Mouse (Mus musculus): ENCODE results near the gene Syngr2. TPM values are rescaled to one million over a fixed set of nuclear protein-coding genes. Genes with fewer than 3 reads are reported as not detected.
"Not testable (repeated sequence)": the region's sequence is repeated elsewhere in the genome, so short reads cannot be mapped to it uniquely, and the experiment has no call there.

The Syngr2 gene
- polyA plus RNA-seq, 1 experiment from 2014 or later = 26.2 TPM

DNA sequence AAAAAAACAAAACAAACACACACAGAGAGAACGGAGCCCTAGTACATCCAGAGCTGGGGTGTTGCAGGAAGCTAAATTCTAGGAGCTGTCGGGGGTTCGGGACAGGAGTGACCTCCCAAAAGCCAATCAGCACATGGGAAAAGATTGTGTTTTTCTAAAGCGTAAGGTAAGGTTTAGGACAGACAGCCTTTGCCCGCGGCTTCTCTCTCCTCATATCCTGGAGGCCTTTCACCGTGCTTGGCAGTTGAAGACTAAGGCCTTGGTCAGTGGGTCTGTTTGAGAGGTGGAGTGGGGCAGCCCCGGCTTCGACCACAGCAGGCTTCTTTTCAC lies 26.8 kb upstream of the Syngr2 start:
- WGBS = 41% methylated on average over 9 of the region's 9 CpGs
- H3K9me3 ChIP-seq = no peaks in the 10 kb centered on the region
- peak overlapping the region; percentile 55 for H3K4me2 ChIP-seq (replicated peaks)
- peak overlapping the region; percentile 39; the same call in 1 of the 2 replicates for H3K9ac ChIP-seq (replicated peaks)
- H3K4me3 ChIP-seq = peak overlapping the region; percentile 31
- peaks cover 66% of the 10 kb centered on the region for H3K27me3 ChIP-seq
- ATAC-seq (ENCODE audit: low FRiP score, low read depth) = no peak
- H3K27ac ChIP-seq (replicated peaks) = no peak overlapping the region
- peaks cover 37% of the 10 kb centered on the region for H3K4me1 ChIP-seq
- H3K36me3 ChIP-seq = no peaks in the 10 kb centered on the region

DNA sequence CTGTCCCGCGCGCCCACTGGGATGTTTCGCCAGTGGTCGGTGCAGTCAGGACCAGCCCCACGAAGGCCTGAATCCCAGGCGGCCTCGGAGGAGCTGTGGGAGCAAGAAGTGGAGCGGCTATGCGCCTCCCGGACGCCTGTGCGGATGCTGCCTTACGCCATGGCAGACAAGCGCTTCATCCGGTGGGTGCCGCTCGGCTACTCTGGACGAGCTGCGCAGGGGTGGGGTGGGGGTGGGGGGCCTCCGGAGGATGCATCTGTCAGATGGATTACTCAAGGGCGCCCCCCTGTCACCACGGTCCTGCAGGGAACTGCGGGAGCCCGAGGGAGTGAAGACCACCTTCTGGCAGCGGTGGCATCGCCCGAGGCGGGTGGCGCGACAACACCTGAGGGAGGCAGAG lies 26.4 kb upstream of the Syngr2 start:
- Histone ChIP-seq H3K9me3 (no peaks in the 10 kb centered on the region), H3K9ac (replicated peaks) (peak overlapping the region; percentile 39), H3K4me3 (peak overlapping the region; percentile 31), H3K27me3 (peaks cover 62% of the 10 kb centered on the region), H3K4me1 (peaks cover 37% of the 10 kb centered on the region), H3K4me2 (replicated peaks) (peak overlapping the region; percentile 55), H3K36me3 (no peaks in the 10 kb centered on the region), H3K27ac (replicated peaks) (no peak overlapping the region)
- 3% methylated on average over 31 of the region's 31 CpGs for WGBS
- ATAC-seq (ENCODE audit: low FRiP score, low read depth) = no peak

DNA sequence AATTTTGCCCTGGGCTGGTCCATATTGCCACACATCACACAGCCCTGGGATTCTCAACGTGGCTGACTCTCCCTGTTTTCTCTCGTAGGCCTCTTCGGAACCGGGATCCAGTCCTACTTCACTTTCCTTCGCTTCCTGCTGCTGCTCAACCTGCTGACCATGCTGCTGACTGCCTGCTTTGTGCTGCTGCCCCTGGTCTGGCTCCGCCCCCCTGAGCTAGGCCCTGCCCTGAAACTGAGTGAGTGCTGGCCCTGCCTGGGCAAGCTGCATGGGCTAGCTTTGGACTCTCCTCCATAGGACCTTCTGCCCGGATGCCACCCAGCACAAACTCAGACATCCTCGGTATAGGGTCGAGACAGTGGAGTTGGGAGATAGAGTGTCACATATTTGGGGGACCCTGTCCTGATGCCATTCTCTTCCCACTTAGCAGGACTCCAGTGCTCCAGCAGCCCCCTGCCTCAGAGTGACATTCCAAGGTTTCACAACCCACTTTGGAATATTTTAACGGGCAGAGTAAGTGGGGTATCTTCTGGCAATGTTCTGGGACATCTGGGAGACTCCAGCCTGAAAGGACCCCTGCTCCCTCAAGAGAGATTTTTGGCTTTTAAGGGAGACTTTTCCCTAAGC lies 25.7 kb upstream of the Syngr2 start:
- H3K4me1 ChIP-seq = peaks cover 37% of the 10 kb centered on the region
- H3K9ac ChIP-seq (replicated peaks) = peak overlapping the region; percentile 39

DNA sequence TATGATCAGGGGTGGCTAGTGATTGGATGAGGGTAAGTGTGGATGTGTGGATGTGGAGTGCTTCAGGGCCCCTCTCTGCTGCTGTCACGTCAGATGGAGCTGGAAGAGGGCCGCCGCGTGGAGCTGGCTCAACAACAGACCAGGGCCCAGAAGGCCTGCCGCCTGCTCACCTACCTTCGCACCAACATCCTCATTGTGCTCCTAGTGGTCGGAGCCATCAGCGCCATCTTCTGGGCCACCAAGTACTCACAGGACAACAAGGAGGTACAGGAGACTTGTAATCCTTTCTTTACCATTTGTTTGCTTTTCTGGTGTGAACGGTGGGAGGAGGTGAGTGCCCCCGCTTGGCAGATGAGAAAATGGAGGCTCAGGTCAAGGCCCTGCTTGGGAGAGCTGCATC lies 23.2 kb upstream of the Syngr2 start:
- Histone ChIP-seq H3K4me3 (no peak overlapping the region), H3K4me1 (peaks cover 20% of the 10 kb centered on the region), H3K4me2 (replicated peaks) (no peak overlapping the region), H3K36me3 (no peaks in the 10 kb centered on the region), H3K9ac (replicated peaks) (no peak overlapping the region), H3K27me3 (peaks cover 51% of the 10 kb centered on the region), H3K27ac (replicated peaks) (no peak overlapping the region), H3K9me3 (no peaks in the 10 kb centered on the region)
- 8% methylated on average over 10 of the region's 10 CpGs for WGBS
- ATAC-seq (ENCODE audit: low FRiP score, low read depth) = no peak

More for the DNA sequence above, 25.7 kb upstream of the Syngr2 start:
- 28% methylated on average over 10 of the region's 10 CpGs for WGBS
- peak overlapping the region; percentile 55 for H3K4me2 ChIP-seq (replicated peaks)
- H3K27me3 ChIP-seq = peaks cover 56% of the 10 kb centered on the region
- no peaks in the 10 kb centered on the region for H3K9me3 ChIP-seq
- H3K27ac ChIP-seq (replicated peaks) = no peak overlapping the region
- no peak overlapping the region for H3K4me3 ChIP-seq
- ATAC-seq (ENCODE audit: low FRiP score, low read depth) = no peak
- H3K36me3 ChIP-seq = no peaks in the 10 kb centered on the region

DNA sequence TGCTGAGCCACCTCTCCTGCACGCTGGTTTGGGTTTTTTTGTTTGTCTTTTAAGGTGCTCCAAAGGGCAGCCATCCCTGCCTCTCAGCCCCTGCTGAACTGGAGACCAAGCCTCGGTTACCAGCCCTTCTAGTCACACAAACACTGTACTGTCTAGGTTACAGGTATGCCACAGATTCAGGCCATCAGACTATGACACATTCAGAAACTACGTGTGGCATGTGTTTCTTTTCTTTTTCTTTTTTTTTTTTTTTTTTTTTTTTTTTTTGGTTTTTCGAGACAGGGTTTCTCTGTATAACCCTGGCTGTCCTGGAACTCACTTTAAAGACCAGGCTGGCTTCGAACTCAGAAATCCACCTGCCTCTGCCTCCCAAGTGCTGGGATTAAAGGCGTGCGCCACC lies 21.0 kb upstream of the Syngr2 start:
- H3K27ac ChIP-seq (replicated peaks); H3K9ac ChIP-seq (replicated peaks); H3K4me2 ChIP-seq (replicated peaks); ATAC-seq (ENCODE audit: low FRiP score, low read depth); H3K36me3 ChIP-seq; H3K4me3 ChIP-seq; H3K9me3 ChIP-seq: not testable (repeated sequence)
- Histone ChIP-seq H3K27me3 (peaks cover 49% of the 10 kb centered on the region), H3K4me1 (peaks cover 16% of the 10 kb centered on the region)
- WGBS = 79% methylated on average over 7 of the region's 7 CpGs

DNA sequence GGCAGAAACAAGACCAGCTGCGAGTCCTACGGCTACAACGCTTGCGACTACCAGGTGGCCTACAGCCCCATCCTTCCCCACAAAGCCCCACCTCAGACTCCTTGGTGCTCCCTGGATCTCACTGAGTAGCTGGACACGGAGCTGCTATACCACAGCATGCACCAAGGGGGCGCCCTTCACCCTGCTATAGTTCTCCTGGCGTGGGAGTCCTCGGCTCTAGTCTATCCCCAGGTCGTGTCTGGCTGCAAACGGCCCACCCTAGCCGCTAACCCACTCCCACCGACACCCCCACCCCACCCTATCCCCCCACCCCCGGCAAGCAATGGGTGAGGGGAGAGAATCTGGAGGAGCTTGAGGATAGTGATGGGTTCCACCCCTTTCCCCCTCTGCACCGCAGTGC lies 19.2 kb upstream of the Syngr2 start:
- no peaks in the 10 kb centered on the region for H3K36me3 ChIP-seq
- no peak overlapping the region for H3K27ac ChIP-seq (replicated peaks)
- H3K4me3 ChIP-seq = no peak overlapping the region
- no peak overlapping the region for H3K9ac ChIP-seq (replicated peaks)
- H3K9me3 ChIP-seq = no peaks in the 10 kb centered on the region
- peaks cover 37% of the 10 kb centered on the region for H3K27me3 ChIP-seq
- 6% methylated on average over 14 of the region's 14 CpGs for WGBS
- ATAC-seq (ENCODE audit: low FRiP score, low read depth) = no peak
- H3K4me2 ChIP-seq (replicated peaks) = peak overlapping the region; percentile 28
- H3K4me1 ChIP-seq = peaks cover 12% of the 10 kb centered on the region

DNA sequence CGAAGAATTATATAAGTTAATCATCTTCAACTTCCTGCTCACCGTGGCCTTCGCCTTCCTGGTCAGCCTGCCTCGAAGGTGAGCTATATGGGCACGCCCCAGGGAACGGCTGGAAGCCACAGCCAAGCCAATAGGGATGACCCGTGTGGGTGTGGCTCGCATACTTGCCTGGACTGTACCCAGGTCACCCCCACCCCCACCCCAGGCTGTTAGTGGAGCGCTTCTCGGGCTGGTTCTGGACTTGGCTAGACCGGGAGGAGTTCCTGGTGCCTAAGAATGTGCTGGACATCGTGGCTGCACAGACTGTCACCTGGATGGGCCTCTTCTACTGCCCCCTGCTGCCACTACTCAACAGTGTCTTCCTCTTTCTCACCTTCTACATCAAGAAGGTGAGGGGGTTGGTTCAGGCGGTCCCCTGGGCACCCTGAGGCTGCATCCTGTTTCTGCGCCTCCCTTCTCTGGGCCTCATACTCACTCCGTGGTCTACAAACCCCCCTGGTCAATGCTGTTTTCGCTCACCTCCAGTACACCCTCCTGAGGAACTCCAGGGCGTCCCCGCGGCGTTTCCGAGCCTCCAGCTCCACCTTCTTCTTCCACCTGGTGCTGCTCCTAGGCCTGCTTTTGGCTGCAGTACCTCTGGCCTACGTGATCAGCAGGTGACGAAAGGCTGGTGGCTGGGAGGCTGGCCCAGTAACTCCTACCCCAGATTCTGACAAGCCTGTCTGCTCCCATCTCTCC lies 18.6 kb upstream of the Syngr2 start:
- no peak overlapping the region for H3K4me3 ChIP-seq
- peaks cover 12% of the 10 kb centered on the region for H3K4me1 ChIP-seq
- no peaks in the 10 kb centered on the region for H3K36me3 ChIP-seq
- H3K27ac ChIP-seq (replicated peaks) = no peak overlapping the region
- no peak overlapping the region for H3K9ac ChIP-seq (replicated peaks)
- peak overlapping the region; percentile 28 for H3K4me2 ChIP-seq (replicated peaks)
- 35% methylated on average over 23 of the region's 23 CpGs for WGBS
- H3K27me3 ChIP-seq = peaks cover 37% of the 10 kb centered on the region
- no peak for ATAC-seq (ENCODE audit: low FRiP score, low read depth)
- H3K9me3 ChIP-seq = no peaks in the 10 kb centered on the region

DNA sequence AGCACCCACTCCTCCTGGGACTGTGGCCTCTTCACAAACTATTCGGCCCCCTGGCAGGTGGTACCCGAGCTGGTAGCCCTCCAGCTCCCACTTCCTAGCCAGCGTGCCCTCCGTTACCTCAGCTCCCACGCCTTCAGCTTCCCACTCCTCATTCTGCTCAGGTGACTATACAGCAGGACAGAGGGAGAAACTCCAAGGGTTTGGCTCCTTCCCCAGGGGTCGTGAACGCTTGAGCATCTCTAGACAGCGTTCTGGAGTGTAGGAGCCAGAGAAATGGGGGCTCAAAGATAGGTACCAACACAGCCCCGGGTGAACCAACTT lies 18.1 kb upstream of the Syngr2 start:
- Histone ChIP-seq H3K9me3 (no peaks in the 10 kb centered on the region), H3K27me3 (peaks cover 37% of the 10 kb centered on the region), H3K4me2 (replicated peaks) (no peak overlapping the region), H3K4me1 (peaks cover 12% of the 10 kb centered on the region), H3K27ac (replicated peaks) (no peak overlapping the region), H3K4me3 (no peak overlapping the region), H3K36me3 (no peaks in the 10 kb centered on the region), H3K9ac (replicated peaks) (no peak overlapping the region)
- no peak for ATAC-seq (ENCODE audit: low FRiP score, low read depth)
- 87% methylated on average over 9 of the region's 9 CpGs for WGBS

DNA sequence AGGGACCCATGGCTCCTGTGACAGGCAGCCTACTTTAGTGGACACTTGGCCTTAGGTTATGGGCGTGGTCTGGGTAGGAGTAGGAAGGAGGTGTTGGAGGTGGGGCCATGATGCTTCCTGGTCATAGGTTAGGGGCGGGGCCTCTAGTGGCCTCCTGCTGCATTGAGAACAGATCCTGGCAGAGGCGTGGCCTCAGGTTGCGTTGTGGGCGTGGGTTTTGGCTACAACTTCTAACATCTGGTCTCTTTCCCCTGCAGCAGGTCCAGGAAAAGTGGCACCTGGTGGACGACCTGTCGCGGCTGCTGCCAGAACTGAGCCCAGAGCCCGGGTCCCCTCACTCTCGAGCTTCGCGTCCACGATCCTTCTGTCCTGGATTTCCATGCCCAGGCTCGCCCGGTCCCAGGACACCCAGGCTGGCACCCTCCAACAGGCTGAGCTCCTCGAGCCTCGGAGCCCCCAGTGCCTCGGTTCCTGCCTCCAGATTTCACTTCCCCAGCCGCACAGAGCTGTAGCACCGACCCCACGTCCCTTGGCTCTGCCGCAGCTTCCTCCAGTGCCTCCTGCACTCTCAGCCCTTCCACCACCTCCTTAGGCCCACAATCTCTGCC lies 17.1 kb upstream of the Syngr2 start:
- Histone ChIP-seq H3K9ac (replicated peaks) (no peak overlapping the region), H3K27ac (replicated peaks) (no peak overlapping the region), H3K4me2 (replicated peaks) (no peak overlapping the region; the same call in 1 of the 2 replicates), H3K9me3 (no peaks in the 10 kb centered on the region), H3K4me1 (peaks cover 12% of the 10 kb centered on the region), H3K36me3 (no peaks in the 10 kb centered on the region), H3K27me3 (peaks cover 37% of the 10 kb centered on the region), H3K4me3 (no peak overlapping the region)
- no peak for ATAC-seq (ENCODE audit: low FRiP score, low read depth)
- 7% methylated on average over 22 of the region's 22 CpGs for WGBS

DNA sequence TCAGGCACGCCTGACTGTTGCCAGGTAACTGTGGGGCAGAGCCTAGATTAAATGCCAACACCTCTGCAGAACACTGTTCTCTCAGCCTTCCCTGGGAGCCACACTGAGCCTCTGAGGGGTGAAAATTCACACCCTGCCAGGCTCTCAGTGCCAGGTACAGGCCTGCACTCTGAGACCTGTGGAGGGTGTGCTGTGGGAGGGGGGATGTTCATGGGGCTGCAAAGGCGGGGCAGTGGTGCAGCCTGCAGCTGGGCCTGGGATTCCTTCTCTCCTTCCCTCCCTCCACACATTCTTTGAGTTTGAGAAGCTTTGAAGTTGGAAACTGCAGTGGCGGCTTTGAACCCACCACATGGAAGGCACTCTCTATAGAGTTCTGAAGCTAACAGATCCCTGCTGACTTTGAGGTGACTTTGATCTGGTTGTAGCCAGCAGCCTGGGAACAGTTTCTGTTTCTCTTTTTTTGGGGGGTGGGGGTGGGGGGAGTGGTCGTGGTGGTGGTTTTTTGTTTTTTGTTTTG lies 15.4 kb upstream of the Syngr2 start:
- Histone ChIP-seq H3K4me2 (replicated peaks) (no peak overlapping the region), H3K27ac (replicated peaks) (no peak overlapping the region), H3K36me3 (no peaks in the 10 kb centered on the region), H3K9me3 (no peaks in the 10 kb centered on the region), H3K27me3 (peaks cover 40% of the 10 kb centered on the region), H3K4me3 (no peak overlapping the region), H3K4me1 (peaks cover 15% of the 10 kb centered on the region), H3K9ac (replicated peaks) (no peak overlapping the region)
- no peak for ATAC-seq (ENCODE audit: low FRiP score, low read depth)
- WGBS = 49% methylated on average over 4 of the region's 4 CpGs

DNA sequence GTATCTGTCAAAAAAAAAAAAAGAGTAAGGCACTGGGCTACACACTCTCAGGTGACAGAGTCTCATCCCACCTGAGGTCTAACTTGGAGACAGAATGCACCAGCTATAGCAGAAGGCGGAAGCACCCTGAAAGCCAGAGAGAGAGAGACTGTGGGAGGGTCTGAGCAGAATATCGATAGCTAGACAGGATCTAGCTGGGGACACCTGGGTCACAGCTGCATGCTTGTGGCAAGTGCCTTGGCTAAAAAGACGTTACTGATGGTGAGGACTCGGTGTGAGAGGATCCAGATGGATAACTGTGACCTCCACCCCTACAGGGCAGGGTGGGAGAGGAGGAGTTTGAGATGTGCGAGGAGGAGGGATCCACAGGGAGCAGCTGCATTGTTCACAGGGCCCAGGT lies 12.5 kb upstream of the Syngr2 start:
- H3K27ac ChIP-seq (replicated peaks) = no peak overlapping the region
- H3K36me3 ChIP-seq = no peaks in the 10 kb centered on the region
- H3K4me1 ChIP-seq = peaks cover 7% of the 10 kb centered on the region; the same call in 1 of the 2 replicates
- peaks cover 17% of the 10 kb centered on the region for H3K27me3 ChIP-seq
- no peaks in the 10 kb centered on the region for H3K9me3 ChIP-seq
- no peak overlapping the region for H3K4me3 ChIP-seq
- H3K4me2 ChIP-seq (replicated peaks) = no peak overlapping the region
- 49% methylated on average over 5 of the region's 5 CpGs for WGBS
- no peak overlapping the region for H3K9ac ChIP-seq (replicated peaks)
- ATAC-seq (ENCODE audit: low FRiP score, low read depth) = no peak

DNA sequence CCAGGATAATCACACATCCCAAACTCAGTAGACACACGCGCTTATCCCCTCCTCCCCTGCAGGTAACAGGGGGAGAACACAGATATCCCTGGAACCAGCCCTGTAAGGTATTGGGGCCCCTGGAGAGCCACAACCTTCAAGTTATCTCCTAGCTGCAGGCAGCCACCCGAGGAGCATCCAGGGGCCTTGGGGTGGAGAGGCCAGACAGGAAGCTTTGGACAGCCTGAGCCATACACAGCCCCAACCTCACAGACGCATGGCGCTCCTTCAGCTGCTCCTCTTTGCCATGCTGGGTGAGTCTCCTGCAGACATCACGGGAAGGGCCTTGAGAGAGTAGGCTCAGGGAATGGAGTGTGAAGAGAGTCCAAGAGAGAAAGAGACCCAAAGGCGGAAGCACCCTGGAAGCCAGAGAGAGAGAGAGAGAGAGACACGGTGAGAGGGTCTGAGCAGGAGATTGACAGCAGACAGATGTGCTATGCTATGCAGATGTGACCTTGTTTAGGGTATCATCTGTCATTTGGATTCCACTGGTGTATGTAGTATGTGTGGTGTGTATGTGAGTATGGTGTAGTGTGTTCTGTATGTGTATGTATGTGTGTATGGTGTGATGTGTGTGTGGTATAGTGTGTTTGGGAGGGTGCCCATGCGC lies 11.8 kb upstream of the Syngr2 start, which contains the start of gene 6030468B19Rik:
6030468B19Rik (plus strand) TSS at position 150 of the 649 bp plus-strand sequence.
- H3K4me2 ChIP-seq (replicated peaks) = no peak within 1 kb of the TSS
- H3K27ac ChIP-seq (replicated peaks) = no peak within 1 kb of the TSS
- H3K4me1 ChIP-seq = peaks cover 4% of the 10 kb centered on the region; the same call in 1 of the 2 replicates
- WGBS = 58% methylated on average over 9 of the region's 9 CpGs
- H3K4me3 ChIP-seq = no peak within 1 kb of the TSS
- ATAC-seq (ENCODE audit: low FRiP score, low read depth) = no peak
- H3K9ac ChIP-seq (replicated peaks) = no peak within 1 kb of the TSS
- peaks cover 11% of the 10 kb centered on the region for H3K27me3 ChIP-seq
- H3K9me3 ChIP-seq = no peaks in the 10 kb centered on the region
- H3K36me3 ChIP-seq = no peaks in the 10 kb centered on the region

All from midbrain, embryonic 12.5 days (tissue).